Mouse (Mus musculus) hindbrain, embryonic 14.5 days (tissue): Measurements from ENCODE around the gene Sla2. TPM values are rescaled to one million over a fixed set of nuclear protein-coding genes. Genes with fewer than 3 reads are reported as not detected.
"Not testable (repeated sequence)": the region's sequence is repeated elsewhere in the genome, so short reads cannot be mapped to it uniquely, and the experiment has no call there.

Experiments
- ATAC-seq: fragments of 200-750 bp; cut with Nextera tagmentation; 2 replicates; pipeline ENCODE4 v1.8.0; 2017; ENCODE audit warnings: moderate number of reproducible peaks, mild to moderate bottlenecking, moderate TSS enrichment, moderate library complexity; ENCODE audit not compliant: low FRiP score
- DNase-seq: peaks from one replicate; pipeline ENCODE4 v3.0.0-alpha.2; 2015; ENCODE audit warnings: low spot score
- H3K27ac ChIP-seq: fragments of 300-500 bp; sonication (generic); 2 replicates; pipeline ENCODE4 v1.5.1; 2014; ENCODE audit warnings: mild to moderate bottlenecking, moderate library complexity
- H3K27me3 ChIP-seq: fragments of 300-500 bp; sonication (generic); 2 replicates; pipeline ENCODE4 v1.6.1; 2014; ENCODE audit warnings: mild to moderate bottlenecking, low read length, mixed read lengths; ENCODE audit not compliant: control insufficient read depth, insufficient read depth
- H3K36me3 ChIP-seq: fragments of 300-500 bp; sonication (generic); replicated peaks from 2 replicates; pipeline ENCODE4 v1.6.1; 2014; ENCODE audit not compliant: control insufficient read depth, insufficient read depth
- H3K4me1 ChIP-seq: fragments of 300-500 bp; sonication (generic); replicated peaks from 2 replicates; pipeline ENCODE4 v1.6.1; 2014; ENCODE audit warnings: antibody characterized with exemption, low read length, mixed read lengths; ENCODE audit not compliant: control insufficient read depth, insufficient read depth
- H3K4me2 ChIP-seq: fragments of 300-500 bp; sonication (generic); replicated peaks from 2 replicates; pipeline ENCODE4 v1.6.1; 2014; ENCODE audit warnings: mild to moderate bottlenecking, moderate library complexity
- H3K4me3 ChIP-seq: fragments of 300-500 bp; sonication (generic); replicated peaks from 2 replicates; pipeline ENCODE4 v1.5.1; 2014; ENCODE audit warnings: mild to moderate bottlenecking, low read length
- H3K9ac ChIP-seq: fragments of 300-500 bp; sonication (generic); 2 replicates; pipeline ENCODE4 v1.6.1; 2014
- H3K9me3 ChIP-seq: fragments of 300-500 bp; sonication (generic); 2 replicates; pipeline ENCODE4 v1.6.1; 2016; ENCODE audit warnings: low read length; ENCODE audit not compliant: control insufficient read depth
- WGBS: fragments of 180-500 bp; shearing (Covaris S2); extraction: QIAGEN DNeasy Blood & Tissue Kit; methylation state at CpG from one replicate; pipeline ENCODE4 v1.1.7; 2014; 5-methylcytosine and 5-hydroxymethylcytosine counted together
- polyA plus RNA-seq: library from polyadenylated mRNA; unstranded; fragments of >200 nt; fragmentation: Nextera tagmentation; extraction: Ambion mirVana; gene quantifications from 2 replicates; pipeline ENCODE4 v1.2.1, GENCODE M21; 2014

The Sla2 gene
- polyA plus RNA-seq, 1 experiment from 2014 or later, result 0.20 TPM

- Histone ChIP-seq H3K27me3 (no peaks in the 10 kb centered on the region), H3K4me2 (no peak overlapping the region), H3K9ac (no peak overlapping the region), H3K36me3 (no peaks in the 10 kb centered on the region), H3K4me3 (no peak overlapping the region), H3K27ac (no peak overlapping the region), H3K9me3 (no peaks in the 10 kb centered on the region), H3K4me1 (peaks cover 8% of the 10 kb centered on the region)
- 86% methylated on average over 15 of the region's 15 CpGs for WGBS
- no peak for DNase-seq
- ATAC-seq, result no peak
These were observed 7.7 kb upstream of the Sla2 start for GRCm38 (mm10) chr2:156894496-156895265.

DNA sequence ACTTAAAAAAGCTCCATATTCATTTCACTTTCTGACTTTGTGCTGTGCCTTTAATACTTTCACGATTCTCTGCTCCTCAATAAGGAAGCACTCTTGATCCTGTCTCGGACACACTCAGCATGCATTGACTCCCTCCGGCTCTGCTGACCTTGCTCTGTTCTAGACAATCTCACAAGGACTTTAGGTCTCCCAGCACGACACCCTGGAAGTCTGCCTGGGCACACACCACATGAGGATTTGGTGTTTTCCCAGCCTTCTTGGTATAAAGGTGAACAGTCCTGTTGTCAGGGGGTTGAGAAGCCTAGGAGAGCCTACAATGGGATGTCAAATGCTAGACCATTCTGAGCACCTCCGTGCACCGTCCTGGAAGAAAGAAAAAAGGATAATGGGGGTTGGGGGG lies 5.8 kb upstream of the Sla2 start:
- Histone ChIP-seq H3K36me3 (no peaks in the 10 kb centered on the region), H3K9me3 (no peaks in the 10 kb centered on the region), H3K27ac (no peak overlapping the region), H3K27me3 (no peaks in the 10 kb centered on the region), H3K4me3 (no peak overlapping the region), H3K4me1 (peaks cover 8% of the 10 kb centered on the region), H3K4me2 (no peak overlapping the region), H3K9ac (no peak overlapping the region)
- DNase-seq (no peak), ATAC-seq (no peak)
- 71% methylated on average over 6 of the region's 6 CpGs for WGBS

GRCm38 (mm10) chr2:156892240-156892639 lies 5.2 kb upstream of the Sla2 start:
- no peaks in the 10 kb centered on the region for H3K27me3 ChIP-seq
- H3K36me3 ChIP-seq, result no peaks in the 10 kb centered on the region
- H3K9ac ChIP-seq, result no peak overlapping the region
- DNase-seq (peak; percentile 50), ATAC-seq (no peak)
- H3K4me1 ChIP-seq, result peaks cover 8% of the 10 kb centered on the region
- 21% methylated on average over 3 of the region's 3 CpGs for WGBS
- H3K4me3 ChIP-seq, result no peak overlapping the region
- no peak overlapping the region for H3K4me2 ChIP-seq
- no peaks in the 10 kb centered on the region for H3K9me3 ChIP-seq
- no peak overlapping the region for H3K27ac ChIP-seq

GRCm38 (mm10) chr2:156888490-156888889 lies 1.5 kb upstream of the Sla2 start:
- no peak for ATAC-seq
- WGBS, result 65% methylated on average over 3 of the region's 3 CpGs
- DNase-seq, result no peak
- H3K4me3 ChIP-seq, result no peak overlapping the region
- H3K9me3 ChIP-seq, result no peaks in the 10 kb centered on the region
- no peak overlapping the region for H3K4me2 ChIP-seq
- H3K27ac ChIP-seq, result no peak overlapping the region
- H3K4me1 ChIP-seq, result peaks cover 8% of the 10 kb centered on the region
- no peaks in the 10 kb centered on the region for H3K36me3 ChIP-seq
- H3K27me3 ChIP-seq, result no peaks in the 10 kb centered on the region
- no peak overlapping the region for H3K9ac ChIP-seq

- Histone ChIP-seq H3K36me3 (no peaks in the 10 kb centered on the region), H3K9ac (no peak overlapping the region), H3K27ac (no peak overlapping the region), H3K4me1 (no peaks in the 10 kb centered on the region), H3K4me2 (no peak overlapping the region), H3K27me3 (no peaks in the 10 kb centered on the region), H3K4me3 (no peak overlapping the region), H3K9me3 (no peaks in the 10 kb centered on the region)
- DNase-seq (no peak), ATAC-seq (no peak)
- 85% methylated on average over 10 of the region's 10 CpGs for WGBS
These were observed 834 bp downstream of the Sla2 start for GRCm38 (mm10) chr2:156886084-156886631.

DNA sequence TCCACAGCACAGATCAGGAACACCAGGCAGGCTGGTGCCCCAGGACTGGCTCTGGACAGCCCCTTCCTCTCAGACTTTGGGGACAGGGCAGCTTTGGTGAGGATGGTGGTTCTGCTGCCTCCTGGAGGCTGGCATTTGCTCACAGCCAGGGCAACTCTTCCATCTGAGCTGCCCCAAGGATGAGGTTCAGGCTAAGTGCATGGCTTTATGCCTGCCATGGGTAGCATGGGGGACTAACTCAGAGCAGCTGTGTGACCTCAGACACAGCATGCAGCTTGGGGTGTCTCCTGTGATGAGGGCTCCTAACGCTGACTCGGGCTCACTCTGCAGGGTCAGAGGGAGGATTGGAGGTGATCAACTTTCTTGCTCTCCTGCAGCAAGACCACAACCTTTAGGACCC lies 1.3 kb downstream of the Sla2 start:
- ATAC-seq, H3K9ac ChIP-seq, H3K4me2 ChIP-seq, H3K27me3 ChIP-seq, DNase-seq, H3K27ac ChIP-seq, H3K4me3 ChIP-seq, H3K9me3 ChIP-seq, H3K36me3 ChIP-seq, H3K4me1 ChIP-seq: not testable (repeated sequence)
- WGBS, result 76% methylated on average over 2 of the region's 2 CpGs

DNA sequence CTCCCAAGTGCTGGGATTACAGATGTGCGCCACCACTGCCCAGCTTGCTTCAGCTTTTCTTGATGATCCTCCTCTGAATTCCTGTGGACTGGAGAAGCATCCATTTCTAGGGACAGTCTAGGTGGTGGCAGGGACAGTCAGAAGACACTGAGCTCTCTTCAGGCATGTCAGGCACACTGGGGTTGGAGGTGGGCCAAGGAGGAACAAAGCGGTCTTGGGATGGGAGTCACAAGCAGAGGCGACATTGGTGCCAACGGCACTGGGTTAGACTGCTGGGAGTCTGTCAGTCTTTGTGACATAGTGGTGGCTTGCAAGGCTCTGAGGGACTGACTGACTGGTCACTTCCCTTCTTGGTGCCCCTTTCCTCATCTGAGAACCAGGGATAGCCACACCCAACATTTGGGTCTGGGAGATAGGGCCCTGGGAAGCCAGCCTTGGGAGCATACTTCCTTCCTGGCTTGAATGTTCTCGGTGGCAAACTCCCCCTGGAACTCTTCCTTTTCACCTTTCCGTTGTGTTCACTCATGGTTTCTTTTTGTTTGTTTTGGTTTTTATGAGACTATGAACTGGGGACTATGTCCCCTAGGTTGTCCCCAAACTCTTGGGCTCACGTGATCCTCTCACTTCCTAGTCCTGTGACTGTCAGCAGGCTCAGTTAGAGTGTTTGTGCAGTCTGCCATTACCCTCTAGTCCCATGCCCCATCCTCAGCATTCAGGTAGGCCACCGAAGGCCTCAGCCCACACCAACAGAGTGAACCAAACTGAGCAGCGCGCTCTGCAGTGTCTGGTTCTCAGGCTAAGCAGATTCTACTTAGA lies 2.4 kb downstream of the Sla2 start:
- H3K36me3 ChIP-seq, result no peaks in the 10 kb centered on the region
- WGBS, result 90% methylated on average over 10 of the region's 10 CpGs
- no peaks in the 10 kb centered on the region for H3K4me1 ChIP-seq
- H3K27ac ChIP-seq, result no peak overlapping the region
- no peak overlapping the region for H3K4me3 ChIP-seq
- no peaks in the 10 kb centered on the region for H3K27me3 ChIP-seq
- H3K9ac ChIP-seq, result no peak overlapping the region
- no peak overlapping the region for H3K4me2 ChIP-seq
- no peaks in the 10 kb centered on the region for H3K9me3 ChIP-seq
- DNase-seq (no peak), ATAC-seq (no peak)

- H3K27me3 ChIP-seq, result no peaks in the 10 kb centered on the region
- ATAC-seq, result no peak
- no peak for DNase-seq
- H3K4me2 ChIP-seq, result no peak overlapping the region
- H3K9ac ChIP-seq, result no peak overlapping the region
- no peaks in the 10 kb centered on the region for H3K36me3 ChIP-seq
- 40% methylated on average over 10 of the region's 10 CpGs for WGBS
- H3K4me1 ChIP-seq, result no peaks in the 10 kb centered on the region
- H3K27ac ChIP-seq, result no peak overlapping the region
- H3K9me3 ChIP-seq, result no peaks in the 10 kb centered on the region
- no peak overlapping the region for H3K4me3 ChIP-seq
These were observed 4.5 kb downstream of the Sla2 start for GRCm38 (mm10) chr2:156882431-156883001.

GRCm38 (mm10) chr2:156879541-156879940 lies 7.5 kb downstream of the Sla2 start:
- Histone ChIP-seq H3K9me3 (no peaks in the 10 kb centered on the region), H3K36me3 (peaks cover 12% of the 10 kb centered on the region), H3K27me3 (no peaks in the 10 kb centered on the region), H3K4me2 (no peak overlapping the region), H3K4me3 (no peak overlapping the region), H3K27ac (no peak overlapping the region), H3K9ac (no peak overlapping the region), H3K4me1 (no peaks in the 10 kb centered on the region)
- ATAC-seq (no peak), DNase-seq (no peak)
- WGBS, result 91% methylated on average over 3 of the region's 3 CpGs
